10 mouse cellular contexts compared by ENCODE assay signal in the genomic region with DNA sequence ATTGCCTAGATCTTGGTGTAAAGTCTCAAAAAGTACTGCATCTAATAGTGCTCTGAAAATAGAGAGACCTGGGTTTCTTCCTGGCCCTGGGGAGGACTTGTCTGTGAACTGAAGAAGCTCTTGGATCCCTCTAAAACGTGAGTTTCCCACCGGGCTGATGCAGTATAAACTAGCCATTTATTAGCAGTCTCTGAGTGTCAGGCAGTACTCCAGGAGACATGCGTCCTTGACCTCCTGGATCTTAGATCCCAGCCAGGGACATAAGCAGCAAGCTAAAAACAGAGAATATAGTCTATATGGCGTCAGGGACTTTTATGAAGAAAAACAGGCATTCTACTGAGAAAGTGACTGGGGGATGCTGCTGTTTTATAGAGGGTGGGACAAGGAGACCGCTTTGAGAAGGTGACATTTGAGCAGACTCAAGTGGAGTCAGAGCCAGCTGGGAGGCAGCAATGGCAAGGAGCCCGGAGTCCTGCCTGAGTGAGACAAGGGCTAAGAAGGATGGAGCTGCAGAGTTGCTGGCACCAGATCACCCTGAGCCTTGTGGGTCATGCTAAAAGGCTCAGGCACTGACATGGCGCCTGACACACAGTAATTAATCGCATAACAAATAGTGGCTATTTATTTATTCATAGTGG.
DNase-seq lines count a peak whose midpoint lies in the region; ATAC-seq lines count a peak whose summit lies in the region.
"Had no signal": no experiment of that assay in that cellular context is flagged by ENCODE, and none has a peak within 500 bp of the region (broad histone marks: within the 10 kb centered on the region; RNA-seq: fewer than 3 reads in every experiment).

No protein-coding gene starts in this region.

- no peak overlapping the region for H3K27ac ChIP-seq in heart, embryonic 10.5 days
- no peak overlapping the region for H3K27ac ChIP-seq in neural tube, embryonic 14.5 days (ENCODE audit: low read depth, low read length)
- H3K27ac ChIP-seq: kidney, postnatal 0 days had no signal

- H3K4me1 ChIP-seq in heart, embryonic 10.5 days = peaks cover 8% of the 10 kb centered on the region; the same call in 1 of the 2 replicates
- H3K4me1 ChIP-seq in neural tube, embryonic 14.5 days (ENCODE audit: control insufficient read depth, insufficient read depth, low read length) = no peaks in the 10 kb centered on the region

- ATAC-seq in neural tube, embryonic 14.5 days (ENCODE audit: low read depth) = peak; percentile 63; the same call in 1 of the 2 replicates

- H3K27me3 ChIP-seq in heart, embryonic 10.5 days (ENCODE audit: insufficient read depth, poor library complexity, severe bottlenecking) = no peaks in the 10 kb centered on the region
- no peaks in the 10 kb centered on the region for H3K27me3 ChIP-seq in neural tube, embryonic 14.5 days (ENCODE audit: control insufficient read depth, insufficient read depth, low read length)
- H3K27me3 ChIP-seq: CH12.LX had no signal

- H3K4me3 ChIP-seq in heart, embryonic 10.5 days = no peak overlapping the region
- H3K4me3 ChIP-seq in neural tube, embryonic 14.5 days (ENCODE audit: low read depth, low read length) = no peak overlapping the region

- H3K9ac ChIP-seq in neural tube, embryonic 14.5 days (replicated peaks; ENCODE audit: low read depth, low read length) = no peak overlapping the region

- H3K9me3 ChIP-seq in heart, embryonic 10.5 days = no peaks in the 10 kb centered on the region
- no peaks in the 10 kb centered on the region for H3K9me3 ChIP-seq in neural tube, embryonic 14.5 days (ENCODE audit: control insufficient read depth, low read length)

- peak; percentile 96 for DNase-seq in heart, adult 11 months
- DNase-seq in heart, embryonic 10.5 days (ENCODE audit: low spot score) = no peak
- DNase-seq in adrenal gland, adult 18-20 months (ENCODE audit: low spot score in 2 of 2) = peak; percentile 40 to 54
- peak; percentile 19 to 41 for DNase-seq in cerebellum, postnatal 25 days
- DNase-seq in kidney, postnatal 10 days = peak; percentile 51
- DNase-seq in liver = no peak
- no peak for DNase-seq in spleen, postnatal 36 days (ENCODE audit: low spot score in 2 of 2)

- 85% methylated on average over 8 of the region's 8 CpGs for WGBS in heart, embryonic 10.5 days
- WGBS in neural tube, embryonic 14.5 days = 74% methylated on average over 8 of the region's 8 CpGs

- H3K36me3 ChIP-seq in heart, embryonic 10.5 days = 0 out of 2 replicates have a peak, but pooled peaks cover 5% of the 10 kb centered on the region
- no peaks in the 10 kb centered on the region for H3K36me3 ChIP-seq in neural tube, embryonic 14.5 days (ENCODE audit: control insufficient read depth, insufficient read depth, low read length)

- no peak overlapping the region for H3K4me2 ChIP-seq in neural tube, embryonic 14.5 days (ENCODE audit: low read depth, low read length)

Comparison
In these comparisons a context has a peak if more than half of its experiments do, and no peak if none do; other contexts are left out.
1. DNase-seq: peak in heart, adult 11 months (single experiment), adrenal gland, adult 18-20 months (2 of 2), cerebellum, postnatal 25 days (2 of 2) and kidney, postnatal 10 days (single experiment); none in heart, embryonic 10.5 days (single experiment), liver (single experiment) and spleen, postnatal 36 days (0 of 2).